Mouse (Mus musculus) MEL (cell line): Measurements from ENCODE around the gene Mgll.

Experiments
- CTCF ChIP-seq, 3 experiments: IDR thresholded peaks in 2 of 3; conservative IDR thresholded peaks in 1 of 3; 2 replicates each; pipeline ENCODE4 v1.5.1; 2011 to 2012; ENCODE audit warnings: low read length in 3 of 3, low read depth in 2 of 3, mild to moderate bottlenecking in 2 of 3, improper control_type of control experiment in 1 of 3, inconsistent platforms in 1 of 3, mixed read lengths in 1 of 3, moderate library complexity in 1 of 3; ENCODE audit not compliant: control insufficient read depth in 1 of 3, insufficient read depth in 1 of 3, poor library complexity in 1 of 3, severe bottlenecking in 1 of 3
- HCFC1 ChIP-seq: IDR thresholded peaks from 2 replicates; pipeline ENCODE4 v1.6.1; 2012; ENCODE audit warnings: low read depth, mild to moderate bottlenecking, inconsistent platforms, low read length, improper control_type of control experiment, moderate library complexity
- JUND ChIP-seq: IDR thresholded peaks from 2 replicates; pipeline ENCODE4 v1.6.1; 2011; ENCODE audit warnings: low read depth, mild to moderate bottlenecking, improper control_type of control experiment, low read length
- MAX ChIP-seq: IDR thresholded peaks from 2 replicates; pipeline ENCODE4 v1.6.1; 2011; ENCODE audit warnings: low read length, improper control_type of control experiment
- POLR2A ChIP-seq, 2 experiments: IDR thresholded peaks; 2 replicates each; pipeline ENCODE4 v1.6.1; 2011 to 2012; ENCODE audit warnings: low read length in 2 of 2, mild to moderate bottlenecking in 2 of 2, control low read depth in 1 of 2, improper control_type of control experiment in 1 of 2, low read depth in 1 of 2, moderate library complexity in 1 of 2; ENCODE audit not compliant: control insufficient read depth in 1 of 2, insufficient read depth in 1 of 2, poor library complexity in 1 of 2
- POLR2AphosphoS2 ChIP-seq: IDR thresholded peaks from 2 replicates; pipeline ENCODE4 v1.6.1; 2011; ENCODE audit warnings: low read length, improper control_type of control experiment
- RCOR1 ChIP-seq: IDR thresholded peaks from 2 replicates; pipeline ENCODE4 v1.6.1; 2012; ENCODE audit warnings: low read depth, mild to moderate bottlenecking, inconsistent platforms, low read length, improper control_type of control experiment
- TCF12 ChIP-seq: IDR thresholded peaks from 2 replicates; pipeline ENCODE4 v1.6.1; 2014; ENCODE audit warnings: low read depth, mild to moderate bottlenecking, inconsistent platforms, low read length, improper control_type of control experiment, moderate library complexity
- UBTF ChIP-seq: IDR thresholded peaks from 2 replicates; pipeline ENCODE4 v1.6.1; 2012; ENCODE audit warnings: low read depth, mild to moderate bottlenecking, inconsistent platforms, low read length, improper control_type of control experiment, moderate library complexity, borderline replicate concordance; ENCODE audit not compliant: insufficient read depth

DNA sequence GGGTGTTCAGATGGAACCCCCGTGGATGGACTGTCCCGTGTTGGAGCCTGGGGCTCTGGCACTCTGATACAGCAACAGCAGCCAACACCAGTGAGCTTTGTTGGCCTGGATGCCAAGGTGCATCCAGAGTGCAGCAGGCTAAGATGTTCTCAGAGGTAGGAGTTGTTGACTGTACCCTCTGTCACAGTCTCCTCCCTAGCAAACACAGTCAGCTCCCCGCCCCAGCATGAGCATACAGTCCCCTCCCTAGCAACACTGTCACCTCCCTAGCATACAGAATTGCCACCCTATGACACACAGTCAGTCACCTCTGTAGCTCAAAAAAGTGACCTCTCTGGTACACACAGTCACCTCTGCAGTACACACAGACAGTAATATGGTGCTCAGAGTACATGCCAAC is 92.7 kb downstream of the Mgll start:
- TF ChIP-seq UBTF (no peak), TCF12 (no peak), POLR2AphosphoS2 (no peak), RCOR1 (no peak), CTCF (IDR thresholded peaks at IDR 0.05 in 2 of 3, conservative IDR thresholded peaks at IDR 0.05 in 1 of 3; ENCODE audit: control insufficient read depth in 1 of 3, insufficient read depth in 1 of 3, low read depth in 2 of 3, low read length in 3 of 3, poor library complexity in 1 of 3, severe bottlenecking in 1 of 3) (no peak), POLR2A (IDR thresholded peaks at IDR 0.05; ENCODE audit: control insufficient read depth in 1 of 2, insufficient read depth in 1 of 2, low read depth in 1 of 2, low read length in 2 of 2, poor library complexity in 1 of 2) (no peak), JUND (no peak), HCFC1 (no peak), MAX (no peak)
